Mouse (Mus musculus) hindbrain, embryonic 13.5 days (tissue): ENCODE measurements around the gene Dcaf7. TPM values are rescaled to one million over a fixed set of nuclear protein-coding genes. Genes with fewer than 3 reads are reported as not detected.

Experiments
- ATAC-seq: fragments of 200-750 bp; cut with Nextera tagmentation; 2 replicates; pipeline ENCODE4 v1.8.0; 2017; ENCODE audit warnings: moderate TSS enrichment; ENCODE audit not compliant: low FRiP score
- H3K27ac ChIP-seq: fragments of 300-500 bp; sonication (generic); 2 replicates; pipeline ENCODE4 v1.5.1; 2015; ENCODE audit warnings: inconsistent platforms, mild to moderate bottlenecking, moderate library complexity
- H3K27me3 ChIP-seq: fragments of 300-500 bp; sonication (generic); 2 replicates; pipeline ENCODE4 v1.6.1; 2015; ENCODE audit warnings: mild to moderate bottlenecking, inconsistent platforms
- H3K36me3 ChIP-seq: fragments of 300-500 bp; sonication (generic); 2 replicates; pipeline ENCODE4 v1.6.1; 2015; ENCODE audit warnings: mild to moderate bottlenecking, inconsistent platforms
- H3K4me1 ChIP-seq: fragments of 300-500 bp; sonication (generic); replicated peaks from 2 replicates; pipeline ENCODE4 v1.6.1; 2015; ENCODE audit warnings: inconsistent platforms
- H3K4me2 ChIP-seq: fragments of 300-500 bp; sonication (generic); 2 replicates; pipeline ENCODE4 v1.6.1; 2015; ENCODE audit warnings: inconsistent platforms, mild to moderate bottlenecking, moderate library complexity
- H3K4me3 ChIP-seq: fragments of 300-500 bp; sonication (generic); 2 replicates; pipeline ENCODE4 v1.5.1; 2015; ENCODE audit warnings: mild to moderate bottlenecking, inconsistent platforms
- H3K9ac ChIP-seq: fragments of 300-500 bp; sonication (generic); 2 replicates; pipeline ENCODE4 v1.6.1; 2015; ENCODE audit warnings: mild to moderate bottlenecking, inconsistent platforms
- H3K9me3 ChIP-seq: fragments of 300-500 bp; sonication (generic); 2 replicates; pipeline ENCODE4 v1.6.1; 2016; ENCODE audit warnings: inconsistent platforms
- WGBS: fragments of 180-500 bp; shearing (Covaris S2); methylation state at CpG from one replicate; pipeline ENCODE4 v1.1.7; 2015; 5-methylcytosine and 5-hydroxymethylcytosine counted together
- polyA plus RNA-seq: library from polyadenylated mRNA; unstranded; fragments of >200 nt; fragmentation: Nextera tagmentation; extraction: Ambion mirVana; gene quantifications from 2 replicates; pipeline ENCODE4 v1.2.1, GENCODE M21; 2015

The Dcaf7 gene
- polyA plus RNA-seq, 1 experiment from 2014 or later, result 117 TPM

DNA sequence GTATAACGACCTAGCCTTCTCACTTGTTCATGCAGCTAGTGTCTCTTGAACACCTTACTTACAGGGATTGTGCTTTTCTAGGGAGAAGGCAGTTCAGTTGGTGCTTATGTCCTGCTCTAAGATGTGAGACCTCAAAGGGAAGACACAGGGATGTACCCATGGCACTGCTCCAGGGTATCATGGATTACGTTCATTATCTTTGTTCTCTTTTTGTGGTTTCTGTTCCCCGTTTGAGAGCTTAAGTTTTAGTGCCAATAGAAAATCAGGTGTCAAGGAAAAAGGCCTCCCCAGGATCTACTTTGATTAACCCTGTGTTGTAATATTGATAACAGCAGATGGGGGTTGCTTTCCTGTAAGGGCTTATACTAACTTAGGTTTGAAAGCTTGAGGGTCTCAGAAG lies 37.1 kb downstream of the Dcaf7 start:
- no peaks in the 10 kb centered on the region for H3K27me3 ChIP-seq
- WGBS, result 91% methylated on average over 3 of the region's 3 CpGs
- ATAC-seq, result no peak
- H3K4me2 ChIP-seq, result no peak overlapping the region
- H3K9me3 ChIP-seq, result no peaks in the 10 kb centered on the region
- no peaks in the 10 kb centered on the region for H3K4me1 ChIP-seq
- no peak overlapping the region for H3K9ac ChIP-seq
- peaks cover 28% of the 10 kb centered on the region for H3K36me3 ChIP-seq
- no peak overlapping the region for H3K4me3 ChIP-seq
- H3K27ac ChIP-seq, result no peak overlapping the region

DNA sequence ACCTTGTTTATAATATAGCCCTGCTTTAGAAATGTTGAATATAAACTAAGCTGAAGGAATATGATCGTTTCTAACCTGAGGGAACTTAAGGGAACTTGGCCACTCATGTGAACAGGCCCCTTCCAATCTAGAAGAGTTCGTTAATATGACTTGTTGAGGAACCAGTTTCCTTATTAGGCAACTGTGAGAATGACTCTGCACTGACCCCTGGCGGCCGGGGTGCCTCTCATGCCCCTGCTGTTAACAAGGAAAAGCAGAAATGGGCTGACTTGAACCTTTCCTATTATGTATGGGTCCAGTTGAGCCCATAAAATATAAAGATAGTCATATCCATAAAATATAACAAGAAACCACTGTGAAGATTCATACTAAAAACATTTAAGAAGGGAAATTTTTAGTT lies 39.6 kb downstream of the Dcaf7 start:
- Histone ChIP-seq H3K4me3 (no peak overlapping the region), H3K27me3 (no peaks in the 10 kb centered on the region), H3K9me3 (no peaks in the 10 kb centered on the region), H3K9ac (no peak overlapping the region), H3K27ac (no peak overlapping the region), H3K4me2 (no peak overlapping the region), H3K36me3 (peaks cover 28% of the 10 kb centered on the region), H3K4me1 (no peaks in the 10 kb centered on the region)
- no peak for ATAC-seq
- 8% methylated on average over 4 of the region's 4 CpGs for WGBS

DNA sequence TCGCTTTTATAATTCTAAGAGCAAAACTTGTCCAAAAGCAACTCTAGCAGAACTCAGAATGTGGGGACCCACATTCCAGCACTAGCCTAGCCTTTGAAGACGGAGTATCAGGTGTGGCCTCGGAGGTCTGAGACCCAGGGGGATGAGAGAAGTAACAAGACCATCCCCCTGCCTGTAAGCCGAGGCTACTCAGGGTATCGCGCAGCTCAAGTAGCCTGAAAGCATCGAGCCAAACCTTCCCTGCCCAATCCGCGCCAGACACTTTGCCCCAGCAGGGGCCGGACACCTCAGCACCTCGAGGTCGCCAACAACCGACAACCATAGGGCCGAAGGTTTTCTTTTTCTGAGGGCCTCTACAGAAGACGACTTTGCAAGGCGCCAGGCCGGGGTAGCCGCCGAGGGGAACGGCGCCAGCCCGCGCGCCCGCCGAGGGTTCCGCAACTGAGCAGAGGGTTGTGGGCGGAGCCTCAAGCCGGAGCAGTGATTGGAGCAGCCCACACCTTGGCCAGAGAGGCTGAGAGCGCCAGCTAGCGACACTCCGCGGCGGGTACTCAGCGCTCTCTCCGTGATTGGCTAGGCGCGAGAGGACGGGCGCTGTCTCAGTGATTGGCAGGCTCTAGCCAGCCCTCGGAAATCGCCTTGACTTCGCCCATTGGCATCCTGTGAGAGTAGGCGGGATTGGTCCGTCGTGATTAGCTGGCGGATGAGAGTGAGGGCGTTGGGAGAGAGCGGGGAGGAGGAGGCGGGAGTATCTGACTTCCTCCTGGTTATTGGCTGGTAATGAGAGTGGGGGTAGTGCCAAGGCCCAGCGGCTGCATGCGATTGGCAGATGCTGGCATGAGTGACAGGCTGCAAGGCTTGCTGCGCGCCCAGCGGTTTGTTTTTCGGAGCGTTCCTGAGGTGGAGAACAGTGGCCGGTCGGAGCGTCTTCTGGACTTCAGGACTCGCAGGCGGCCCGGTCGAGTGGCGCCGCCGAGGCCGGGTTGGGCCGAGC lies 47.3 kb downstream of the Dcaf7 start, which contains the start of gene Map3k3:
TSS of gene Map3k3 (plus strand) at position 906 of the 994 bp plus-strand sequence.
- H3K27ac ChIP-seq, result peak within 1 kb of the TSS; percentile 97
- ATAC-seq, result peak; percentile 100

DNA sequence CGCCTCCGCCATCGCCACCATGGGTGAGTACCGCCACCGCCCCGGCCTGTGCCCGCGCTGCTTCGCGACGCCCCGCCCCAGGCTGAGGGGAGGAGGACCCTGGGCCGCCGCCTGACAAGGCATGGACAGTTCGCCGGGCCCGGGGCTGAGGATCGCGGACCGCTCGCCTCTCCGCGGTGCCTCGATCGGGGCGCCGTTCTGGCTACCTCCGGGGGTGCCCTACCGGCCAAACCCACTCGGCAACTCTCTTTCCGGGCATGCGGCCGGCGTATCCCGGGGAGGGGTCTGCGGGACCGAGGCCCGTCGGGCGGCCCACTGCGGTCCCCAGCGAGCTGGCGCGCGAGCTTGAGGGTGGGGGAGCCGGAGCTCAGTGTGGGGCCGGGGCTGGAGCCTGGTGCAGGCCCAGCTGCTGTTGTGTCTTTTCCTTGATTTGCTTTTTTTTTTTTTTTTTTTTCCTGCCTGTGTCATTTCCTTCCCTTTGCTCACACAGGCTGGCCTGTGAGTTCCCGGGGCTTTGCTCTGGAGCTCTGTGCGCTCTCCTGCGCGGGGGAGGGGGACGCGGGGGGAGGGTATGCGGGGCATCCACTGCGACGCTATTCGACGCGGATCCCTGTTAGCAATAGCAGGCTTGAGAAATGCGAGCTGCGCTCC lies 48.4 kb downstream of the Dcaf7 start:
- peak overlapping the region; percentile 95 for H3K9ac ChIP-seq
- peak overlapping the region; percentile 97 for H3K27ac ChIP-seq
- H3K4me3 ChIP-seq, result peak overlapping the region; percentile 98
- no peaks in the 10 kb centered on the region for H3K27me3 ChIP-seq
- under 1% methylated on average over 53 of the region's 61 CpGs for WGBS
- no peaks in the 10 kb centered on the region for H3K9me3 ChIP-seq
- H3K4me1 ChIP-seq, result peaks cover 20% of the 10 kb centered on the region
- H3K36me3 ChIP-seq, result no peaks in the 10 kb centered on the region
- H3K4me2 ChIP-seq, result peak overlapping the region; percentile 62
- peak; percentile 58 for ATAC-seq

More for the DNA sequence above, 47.3 kb downstream of the Dcaf7 start, which contains the start of gene Map3k3:
- no peaks in the 10 kb centered on the region for H3K27me3 ChIP-seq
- peak within 1 kb of the TSS; percentile 95 for H3K9ac ChIP-seq
- H3K4me2 ChIP-seq, result peak within 1 kb of the TSS; percentile 65
- peak within 1 kb of the TSS; percentile 98 for H3K4me3 ChIP-seq
- H3K36me3 ChIP-seq, result no peaks in the 10 kb centered on the region
- H3K4me1 ChIP-seq, result peaks cover 20% of the 10 kb centered on the region
- no peaks in the 10 kb centered on the region for H3K9me3 ChIP-seq
- WGBS, result under 1% methylated on average over 56 of the region's 69 CpGs

DNA sequence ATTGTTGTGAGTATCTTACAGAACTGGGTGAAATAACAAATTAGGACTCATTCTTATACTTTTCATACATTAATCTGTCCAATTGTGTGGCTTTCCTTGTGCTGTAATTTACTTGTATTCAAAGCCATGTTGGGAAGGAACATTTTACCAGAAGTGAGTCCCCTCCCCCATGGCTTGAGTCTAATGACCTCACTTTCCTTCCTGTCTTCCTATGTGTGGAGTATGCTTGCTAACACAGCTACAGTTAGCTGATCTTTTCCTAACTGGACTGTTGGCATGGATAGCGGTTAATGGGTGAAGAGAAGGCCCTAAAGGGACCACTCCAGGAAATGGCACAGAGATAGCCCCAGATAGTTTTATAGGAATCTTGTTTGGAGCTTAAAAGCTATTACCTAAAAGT lies 61.6 kb downstream of the Dcaf7 start:
- no peak for ATAC-seq
- WGBS, result 92% methylated on average over 1 of the region's 1 CpGs

DNA sequence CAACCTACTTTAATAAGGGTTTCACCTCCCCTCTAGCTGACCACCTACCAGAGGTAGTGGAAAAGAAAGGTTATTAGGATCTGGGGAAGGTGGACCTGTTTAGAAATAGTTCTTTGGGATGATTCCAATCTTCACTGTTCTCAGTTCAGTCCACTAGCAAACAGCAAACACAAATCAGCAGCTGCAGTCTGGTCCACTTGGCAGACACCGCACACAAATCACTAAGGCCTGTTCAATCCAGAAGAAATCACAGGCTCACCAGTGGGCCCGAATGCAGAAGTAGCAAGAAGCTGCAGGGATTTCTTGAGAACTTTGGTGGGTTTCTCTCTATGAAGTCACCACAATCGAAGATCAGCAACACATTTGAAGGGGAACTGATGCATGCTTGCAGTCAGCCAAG lies 66.2 kb downstream of the Dcaf7 start:
- H3K27ac ChIP-seq, result no peak overlapping the region
- H3K4me1 ChIP-seq, result no peaks in the 10 kb centered on the region
- WGBS, result 95% methylated on average over 3 of the region's 3 CpGs
- H3K4me2 ChIP-seq, result no peak overlapping the region
- no peak overlapping the region for H3K9ac ChIP-seq
- H3K9me3 ChIP-seq, result no peaks in the 10 kb centered on the region
- ATAC-seq, result no peak
- no peak overlapping the region for H3K4me3 ChIP-seq
- H3K36me3 ChIP-seq, result peaks cover 12% of the 10 kb centered on the region
- H3K27me3 ChIP-seq, result no peaks in the 10 kb centered on the region

More for the DNA sequence above, 61.6 kb downstream of the Dcaf7 start:
- Histone ChIP-seq H3K27ac (no peak overlapping the region), H3K4me3 (no peak overlapping the region), H3K36me3 (peaks cover 12% of the 10 kb centered on the region), H3K27me3 (no peaks in the 10 kb centered on the region), H3K9me3 (no peaks in the 10 kb centered on the region), H3K9ac (no peak overlapping the region), H3K4me2 (no peak overlapping the region), H3K4me1 (no peaks in the 10 kb centered on the region)

DNA sequence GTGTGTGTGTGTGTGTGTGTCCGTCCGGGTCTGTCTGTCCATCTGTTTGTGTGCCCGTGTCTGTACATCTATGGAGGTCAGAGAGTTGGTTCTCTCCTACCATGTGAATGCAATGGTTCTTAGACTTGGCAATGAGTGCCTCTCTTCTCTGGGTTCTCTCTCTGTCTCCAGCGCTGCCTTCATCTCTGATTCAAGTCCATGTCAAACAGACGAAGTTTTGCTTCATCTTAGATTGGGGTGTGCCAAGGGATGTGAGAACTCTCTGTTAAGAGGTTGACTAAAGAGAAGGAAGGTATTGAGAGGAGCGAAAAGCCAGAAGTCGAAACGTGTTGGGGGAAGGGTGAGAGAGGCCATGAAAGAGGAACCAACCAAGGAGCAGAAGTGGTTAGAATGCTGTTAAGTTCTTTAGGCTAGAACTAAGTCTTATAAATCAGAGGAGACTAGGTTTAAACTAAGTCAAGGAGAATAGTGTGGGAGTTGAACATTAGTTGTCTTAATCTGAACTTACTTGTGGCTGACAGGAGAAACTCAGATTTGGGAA lies 69.4 kb downstream of the Dcaf7 start:
- no peaks in the 10 kb centered on the region for H3K4me1 ChIP-seq
- no peaks in the 10 kb centered on the region for H3K27me3 ChIP-seq
- no peak overlapping the region; the same call in 1 of the 2 replicates for H3K27ac ChIP-seq
- H3K4me3 ChIP-seq, result no peak overlapping the region
- 87% methylated on average over 8 of the region's 8 CpGs for WGBS
- H3K36me3 ChIP-seq, result peaks cover 16% of the 10 kb centered on the region
- H3K9ac ChIP-seq, result no peak overlapping the region
- no peak overlapping the region for H3K4me2 ChIP-seq
- no peak for ATAC-seq
- no peaks in the 10 kb centered on the region for H3K9me3 ChIP-seq

Other genes with a start within 250 kb of the Dcaf7 start
- 42.6 and 42.7 TPM in 2 replicates for gene Cyb561, start 83.5 kb upstream of the Dcaf7 start, polyA plus RNA-seq
- 2.4 and 2.5 TPM in 2 replicates for gene Ace, start 68.9 kb upstream of the Dcaf7 start, polyA plus RNA-seq
- gene Ace3, start 42.2 kb upstream of the Dcaf7 start, polyA plus RNA-seq, result 0.08 TPM in 1 of 2 replicates, not detected in the other
- gene Kcnh6, start 28.7 kb upstream of the Dcaf7 start, polyA plus RNA-seq, result 1.7 and 2.3 TPM in 2 replicates
- gene Taco1, start 29.2 kb downstream of the Dcaf7 start, polyA plus RNA-seq, result 8.1 and 8.4 TPM in 2 replicates
- gene Map3k3, start 47.7 kb downstream of the Dcaf7 start, polyA plus RNA-seq, result 15.1 and 15.7 TPM in 2 replicates
- gene Gm10840, start 124.0 kb downstream of the Dcaf7 start, polyA plus RNA-seq, result not detected in 2 replicates
- 197 and 211 TPM in 2 replicates for gene Limd2, start 124.0 kb downstream of the Dcaf7 start, polyA plus RNA-seq
- 31.2 and 34.2 TPM in 2 replicates for gene Strada, start 165.3 kb downstream of the Dcaf7 start, polyA plus RNA-seq
- gene Ccdc47, start 179.5 kb downstream of the Dcaf7 start, polyA plus RNA-seq, result 97.0 and 106 TPM in 2 replicates
- 92.0 and 96.2 TPM in 2 replicates for gene Ddx42, start 180.1 kb downstream of the Dcaf7 start, polyA plus RNA-seq
- 37.4 and 38.3 TPM in 2 replicates for gene Ftsj3, start 219.2 kb downstream of the Dcaf7 start, polyA plus RNA-seq
- gene Psmc5, start 219.3 kb downstream of the Dcaf7 start, polyA plus RNA-seq, result 339 and 341 TPM in 2 replicates
- gene Smarcd2, start 236.1 kb downstream of the Dcaf7 start, polyA plus RNA-seq, result 14.3 and 16.0 TPM in 2 replicates
- gene Tcam1, start 239.8 kb downstream of the Dcaf7 start, polyA plus RNA-seq, result 0.12 and 0.21 TPM in 2 replicates